Mouse (Mus musculus) MEL (cell line): ENCODE data around the gene Ehbp1. TPM values are rescaled to one million over a fixed set of nuclear protein-coding genes. Genes with fewer than 3 reads are reported as not detected.

Experiments
- DNase-seq: peaks from one replicate; pipeline ENCODE4 v3.0.0; 2011; ENCODE audit warnings: low read depth, low spot score
- H3K27ac ChIP-seq: 2 replicates; pipeline ENCODE4 v1.5.1; 2012; ENCODE audit warnings: low read depth, mild to moderate bottlenecking, control low read depth, low read length, moderate library complexity; ENCODE audit not compliant: control insufficient read depth
- H3K27me3 ChIP-seq, 2 experiments: fragments of 150-350 bp in 1 of 2; sonication (generic) in 1 of 2; 2 replicates each; pipeline ENCODE4 v1.6.1; 2012; ENCODE audit warnings: low read length in 2 of 2, mild to moderate bottlenecking in 2 of 2, improper control_type of control experiment in 1 of 2, moderate library complexity in 1 of 2; ENCODE audit not compliant: insufficient read depth in 2 of 2, control insufficient read depth in 1 of 2
- H3K36me3 ChIP-seq, 2 experiments: 2 replicates each; pipeline ENCODE4 v1.6.1; 2012 to 2014; ENCODE audit warnings: low read length in 2 of 2, improper control_type of control experiment in 1 of 2, inconsistent platforms in 1 of 2, mild to moderate bottlenecking in 1 of 2; ENCODE audit not compliant: insufficient read depth in 2 of 2, control insufficient read depth in 1 of 2
- H3K4me1 ChIP-seq, 2 experiments: fragments of 150-350 bp in 1 of 2; sonication (generic) in 1 of 2; 2 replicates each; pipeline ENCODE4 v1.6.1; 2012; ENCODE audit warnings: low read length in 2 of 2, improper control_type of control experiment in 1 of 2, mild to moderate bottlenecking in 1 of 2; ENCODE audit not compliant: insufficient read depth in 2 of 2, control insufficient read depth in 1 of 2
- H3K4me3 ChIP-seq, 2 experiments: fragments of 150-350 bp in 1 of 2; sonication (generic) in 1 of 2; 2 replicates each; pipeline ENCODE4 v1.5.1; 2012; ENCODE audit warnings: low read depth in 2 of 2, low read length in 2 of 2, mild to moderate bottlenecking in 2 of 2, moderate library complexity in 2 of 2, control low read depth in 1 of 2, improper control_type of control experiment in 1 of 2; ENCODE audit not compliant: control insufficient read depth in 1 of 2, insufficient read depth in 1 of 2
- H3K79me2 ChIP-seq: 2 replicates; pipeline ENCODE4 v1.6.1; 2012; ENCODE audit warnings: mild to moderate bottlenecking, low read length, moderate library complexity; ENCODE audit not compliant: control insufficient read depth, poor library complexity, insufficient read depth
- H3K9ac ChIP-seq: 2 replicates; pipeline ENCODE4 v1.6.1; 2012; ENCODE audit warnings: low read depth, mild to moderate bottlenecking, control low read depth, low read length, moderate library complexity; ENCODE audit not compliant: control insufficient read depth, poor library complexity, severe bottlenecking
- H3K9me3 ChIP-seq: fragments of 150-350 bp; sonication (generic); replicated peaks from 2 replicates; pipeline ENCODE4 v1.6.1; 2012; ENCODE audit warnings: mild to moderate bottlenecking, low read length, improper control_type of control experiment, moderate library complexity; ENCODE audit not compliant: insufficient read depth
- BHLHE40 ChIP-seq: IDR thresholded peaks from 2 replicates; pipeline ENCODE4 v1.6.1; 2012; ENCODE audit warnings: low read depth, mild to moderate bottlenecking, inconsistent platforms, low read length, improper control_type of control experiment, borderline replicate concordance
- CHD1 ChIP-seq: IDR thresholded peaks from 2 replicates; pipeline ENCODE4 v1.6.1; 2012; ENCODE audit warnings: low read depth, mild to moderate bottlenecking, inconsistent platforms, low read length, improper control_type of control experiment
- CHD2 ChIP-seq: IDR thresholded peaks from 2 replicates; pipeline ENCODE4 v1.6.1; 2011; ENCODE audit warnings: low read length, improper control_type of control experiment
- E2F4 ChIP-seq: IDR thresholded peaks from 2 replicates; pipeline ENCODE4 v1.6.1; 2011; ENCODE audit warnings: low read depth, low read length, improper control_type of control experiment, borderline replicate concordance
- ELF1 ChIP-seq: IDR thresholded peaks from 2 replicates; pipeline ENCODE4 v1.6.1; 2014; ENCODE audit warnings: low read depth, mild to moderate bottlenecking, inconsistent platforms, low read length, improper control_type of control experiment, moderate library complexity
- ETS1 ChIP-seq: IDR thresholded peaks from 2 replicates; pipeline ENCODE4 v1.6.1; 2012; ENCODE audit warnings: low read depth, mild to moderate bottlenecking, inconsistent platforms, low read length, improper control_type of control experiment, moderate library complexity
- GABPA ChIP-seq: IDR thresholded peaks from 2 replicates; pipeline ENCODE4 v1.6.1; 2012; ENCODE audit warnings: low read depth, mild to moderate bottlenecking, inconsistent platforms, low read length, improper control_type of control experiment, moderate library complexity
- GATA1 ChIP-seq: IDR thresholded peaks from 2 replicates; pipeline ENCODE4 v1.6.1; 2011; ENCODE audit warnings: low read depth, low read length, improper control_type of control experiment
- JUND ChIP-seq: IDR thresholded peaks from 2 replicates; pipeline ENCODE4 v1.6.1; 2011; ENCODE audit warnings: low read depth, mild to moderate bottlenecking, improper control_type of control experiment, low read length
- KAT2A ChIP-seq: conservative IDR thresholded peaks from 2 replicates; pipeline ENCODE4 v1.6.1; 2012; ENCODE audit warnings: low read depth, low read length, improper control_type of control experiment, inconsistent platforms
- MAFK ChIP-seq: IDR thresholded peaks from 2 replicates; pipeline ENCODE4 v1.6.1; 2011; ENCODE audit warnings: low read depth, mild to moderate bottlenecking, low read length, improper control_type of control experiment, borderline replicate concordance
- MAX ChIP-seq: IDR thresholded peaks from 2 replicates; pipeline ENCODE4 v1.6.1; 2011; ENCODE audit warnings: low read length, improper control_type of control experiment
- MAZ ChIP-seq: IDR thresholded peaks from 2 replicates; pipeline ENCODE4 v1.6.1; 2012; ENCODE audit warnings: low read depth, mild to moderate bottlenecking, inconsistent platforms, low read length, improper control_type of control experiment
- MYB ChIP-seq: IDR thresholded peaks from 2 replicates; pipeline ENCODE4 v1.6.1; 2011; ENCODE audit warnings: mild to moderate bottlenecking, low read depth, low read length, improper control_type of control experiment
- NELFE ChIP-seq: IDR thresholded peaks from 2 replicates; pipeline ENCODE4 v1.6.1; 2011; ENCODE audit warnings: low read depth, low read length, improper control_type of control experiment
- NRF1 ChIP-seq: IDR thresholded peaks from 2 replicates; pipeline ENCODE4 v1.6.1; 2014; ENCODE audit warnings: low read depth, mild to moderate bottlenecking, inconsistent platforms, low read length, improper control_type of control experiment, moderate library complexity; ENCODE audit not compliant: poor library complexity, insufficient read depth, severe bottlenecking
- POLR2AphosphoS2 ChIP-seq: IDR thresholded peaks from 2 replicates; pipeline ENCODE4 v1.6.1; 2011; ENCODE audit warnings: low read length, improper control_type of control experiment
- POLR2AphosphoS5 ChIP-seq: IDR thresholded peaks from 2 replicates; pipeline ENCODE4 v1.6.1; 2012; ENCODE audit warnings: low read depth, borderline replicate concordance, mild to moderate bottlenecking, inconsistent platforms, low read length, moderate library complexity, mixed read lengths
- RAD21 ChIP-seq: IDR thresholded peaks from 2 replicates; pipeline ENCODE4 v1.6.1; 2011; ENCODE audit warnings: mild to moderate bottlenecking, low read depth, low read length, improper control_type of control experiment
- RCOR1 ChIP-seq: IDR thresholded peaks from 2 replicates; pipeline ENCODE4 v1.6.1; 2012; ENCODE audit warnings: low read depth, mild to moderate bottlenecking, inconsistent platforms, low read length, improper control_type of control experiment
- SIN3A ChIP-seq: IDR thresholded peaks from 2 replicates; pipeline ENCODE4 v1.6.1; 2012; ENCODE audit warnings: low read length, improper control_type of control experiment, inconsistent platforms
- SMC3 ChIP-seq: IDR thresholded peaks from 2 replicates; pipeline ENCODE4 v1.6.1; 2011; ENCODE audit warnings: low read depth, low read length, improper control_type of control experiment
- TBP ChIP-seq: IDR thresholded peaks from 2 replicates; pipeline ENCODE4 v1.8.0; 2011; ENCODE audit warnings: low read depth, low read length, improper control_type of control experiment
- TCF12 ChIP-seq: IDR thresholded peaks from 2 replicates; pipeline ENCODE4 v1.6.1; 2014; ENCODE audit warnings: low read depth, mild to moderate bottlenecking, inconsistent platforms, low read length, improper control_type of control experiment, moderate library complexity
- UBTF ChIP-seq: IDR thresholded peaks from 2 replicates; pipeline ENCODE4 v1.6.1; 2012; ENCODE audit warnings: low read depth, mild to moderate bottlenecking, inconsistent platforms, low read length, improper control_type of control experiment, moderate library complexity, borderline replicate concordance; ENCODE audit not compliant: insufficient read depth
- USF1 ChIP-seq: IDR thresholded peaks from 2 replicates; pipeline ENCODE4 v1.6.1; 2014; ENCODE audit warnings: low read depth, mild to moderate bottlenecking, inconsistent platforms, low read length, improper control_type of control experiment, moderate library complexity
- ZC3H11A ChIP-seq: IDR thresholded peaks from 2 replicates; pipeline ENCODE4 v1.6.1; 2012; ENCODE audit warnings: low read depth, mild to moderate bottlenecking, inconsistent platforms, low read length, improper control_type of control experiment
- ZMIZ1 ChIP-seq: IDR thresholded peaks from 2 replicates; pipeline ENCODE4 v1.6.1; 2012; ENCODE audit warnings: low read depth, mild to moderate bottlenecking, inconsistent platforms, low read length, improper control_type of control experiment, moderate library complexity
- ZNF384 ChIP-seq: IDR thresholded peaks from 2 replicates; pipeline ENCODE4 v1.6.1; 2012; ENCODE audit warnings: low read depth, mild to moderate bottlenecking, inconsistent platforms, low read length, improper control_type of control experiment
- polyA plus RNA-seq, 2 experiments: library from polyadenylated mRNA; stranded (reverse) in 1 of 2; unstranded in 1 of 2; fragments of >175 nt in 1 of 2; fragments of >200 nt in 1 of 2; gene quantifications; 2 replicates each; pipeline versions ENCODE4 v1.2.1 to v1.2.4; 2012; ENCODE audit warnings: low replicate concordance in 2 of 2, low read depth in 1 of 2; ENCODE audit not compliant: insufficient read length in 2 of 2, insufficient read depth in 1 of 2, missing spikeins in 1 of 2
- total RNA-seq: library from RNA; depleted of rRNA; stranded (reverse); fragments of 300-350 nt; gene quantifications from 2 replicates; pipeline ENCODE4 v1.2.3, GENCODE M21; 2012

Gene Ehbp1
- total and polyA plus RNA-seq, 3 experiments = 3.6 to 3.7 TPM; not detected in 1

- Histone ChIP-seq H3K4me3 (no peak overlapping the region), H3K4me1 (no peaks in the 10 kb centered on the region)
These were observed 5.8 kb upstream of the Ehbp1 start for GRCm38 (mm10) chr11:22347651-22348535.

DNA sequence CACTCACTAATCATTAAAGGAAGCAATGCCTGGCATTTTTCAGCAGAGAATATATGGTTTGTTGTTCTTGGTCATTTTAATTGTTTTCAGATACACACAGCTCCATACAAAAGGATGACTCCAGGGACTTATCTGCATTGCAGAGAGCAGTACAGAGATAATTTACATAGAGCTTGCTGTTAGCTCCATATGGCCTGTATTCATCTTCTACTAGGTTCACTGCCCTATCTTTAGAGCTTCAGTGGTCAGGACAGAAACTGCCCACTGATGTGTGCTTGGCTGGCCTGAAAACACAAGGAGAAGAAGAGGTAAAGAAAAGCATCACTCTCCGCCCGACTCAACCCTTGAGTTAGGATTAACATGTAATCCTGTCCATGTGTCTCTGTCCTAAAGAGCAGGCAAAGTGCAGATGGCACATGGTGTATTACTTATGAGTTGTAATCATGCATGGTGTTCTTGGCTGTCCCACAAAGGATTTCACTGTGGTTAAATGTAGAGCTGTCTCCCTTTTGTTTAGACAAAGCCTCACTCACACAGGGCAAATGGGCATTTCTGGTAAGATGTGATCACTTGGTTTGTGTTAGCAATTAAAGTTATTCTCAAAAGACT lies 14.7 kb downstream of the Ehbp1 start:
- Histone ChIP-seq H3K36me3 (no peaks in the 10 kb centered on the region), H3K9ac (no peak overlapping the region), H3K27me3 (peaks cover 2 to 11% of the 10 kb centered on the region in 2 experiments; a peak in 3 of 4 replicates), H3K4me3 (no peak overlapping the region)
- no peak for DNase-seq
- TF ChIP-seq UBTF = no peak
- TF ChIP-seq TBP = no peak
- TF ChIP-seq TCF12 = no peak
- no peak for TF ChIP-seq E2F4
- no peak for TF ChIP-seq POLR2AphosphoS2
- no peak for TF ChIP-seq KAT2A
- TF ChIP-seq USF1 = no peak
- TF ChIP-seq MAX = no peak
- no peak for TF ChIP-seq NELFE
- no peak for TF ChIP-seq RCOR1
- TF ChIP-seq MAFK = no peak
- no peak for TF ChIP-seq SIN3A
- TF ChIP-seq GABPA = no peak
- no peak for TF ChIP-seq ETS1
- TF ChIP-seq POLR2AphosphoS5 = no peak
- TF ChIP-seq NRF1 = no peak
- TF ChIP-seq ZNF384 = no peak
- no peak for TF ChIP-seq BHLHE40
- no peak for TF ChIP-seq ZC3H11A
- TF ChIP-seq, all 39 proteins: peak for 0
- Histone ChIP-seq H3K27ac (no peak overlapping the region), H3K79me2 (no peaks in the 10 kb centered on the region), H3K4me1 (no peaks in the 10 kb centered on the region), H3K9me3 (no peaks in the 10 kb centered on the region)

More at GRCm38 (mm10) chr11:22347651-22348535, 5.8 kb upstream of the Ehbp1 start:
- H3K27me3 ChIP-seq = peaks cover 8% of the 10 kb centered on the region in 2 experiments
- no peak overlapping the region for H3K27ac ChIP-seq
- no peaks in the 10 kb centered on the region for H3K79me2 ChIP-seq
- no peak overlapping the region for H3K9ac ChIP-seq
- H3K36me3 ChIP-seq = no peaks in the 10 kb centered on the region
- no peak for TF ChIP-seq UBTF
- TF ChIP-seq POLR2AphosphoS2 = no peak
- no peak for TF ChIP-seq ZC3H11A
- TF ChIP-seq RAD21 = no peak
- TF ChIP-seq JUND = no peak
- TF ChIP-seq USF1 = no peak
- TF ChIP-seq GATA1 = no peak
- TF ChIP-seq CHD1 = no peak
- no peak for TF ChIP-seq MAZ
- no peak for TF ChIP-seq CHD2
- TF ChIP-seq SMC3 = no peak
- no peak for TF ChIP-seq ELF1
- TF ChIP-seq MYB = no peak
- no peak for TF ChIP-seq ZMIZ1
- TF ChIP-seq, all 39 proteins: peak for 0
- H3K9me3 ChIP-seq = no peaks in the 10 kb centered on the region
- no peak for DNase-seq
